Mouse (Mus musculus) megakaryocyte, embryonic 14.5 days (primary cell): ENCODE measurements at regions not wholly inside any gene's neighbourhood (a gene's known extent, or its start where the extent isn't known, plus 50 kb on each side); places are given as distances from the start of the nearest gene placed in this dataset.

Experiments
- FLI1 ChIP-seq: IDR thresholded peaks from 2 replicates; pipeline ENCODE4 v1.6.1; 2012; ENCODE audit warnings: low read length, inconsistent platforms, mixed read lengths
- GATA1 ChIP-seq: IDR thresholded peaks from 3 replicates; pipeline ENCODE4 v1.6.1; 2012; ENCODE audit warnings: mixed read lengths, low read length, inconsistent platforms, borderline replicate concordance

GRCm38 (mm10) chr2:159703100-159703499 is 630.9 kb downstream of the Gm826 start:
- TF ChIP-seq GATA1 (no peak), FLI1 (no peak)
